Mouse (Mus musculus) embryo, embryonic 11.5 days (tissue): Measurements from ENCODE around the gene Gps2.
"Not testable (repeated sequence)": the region's sequence is repeated elsewhere in the genome, so short reads cannot be mapped to it uniquely, and the experiment has no call there.

Experiments
- DNase-seq: peaks from one replicate; pipeline ENCODE4 v3.0.0-alpha.2; 2012; ENCODE audit warnings: low read depth, low spot score

The Gps2 gene

DNA sequence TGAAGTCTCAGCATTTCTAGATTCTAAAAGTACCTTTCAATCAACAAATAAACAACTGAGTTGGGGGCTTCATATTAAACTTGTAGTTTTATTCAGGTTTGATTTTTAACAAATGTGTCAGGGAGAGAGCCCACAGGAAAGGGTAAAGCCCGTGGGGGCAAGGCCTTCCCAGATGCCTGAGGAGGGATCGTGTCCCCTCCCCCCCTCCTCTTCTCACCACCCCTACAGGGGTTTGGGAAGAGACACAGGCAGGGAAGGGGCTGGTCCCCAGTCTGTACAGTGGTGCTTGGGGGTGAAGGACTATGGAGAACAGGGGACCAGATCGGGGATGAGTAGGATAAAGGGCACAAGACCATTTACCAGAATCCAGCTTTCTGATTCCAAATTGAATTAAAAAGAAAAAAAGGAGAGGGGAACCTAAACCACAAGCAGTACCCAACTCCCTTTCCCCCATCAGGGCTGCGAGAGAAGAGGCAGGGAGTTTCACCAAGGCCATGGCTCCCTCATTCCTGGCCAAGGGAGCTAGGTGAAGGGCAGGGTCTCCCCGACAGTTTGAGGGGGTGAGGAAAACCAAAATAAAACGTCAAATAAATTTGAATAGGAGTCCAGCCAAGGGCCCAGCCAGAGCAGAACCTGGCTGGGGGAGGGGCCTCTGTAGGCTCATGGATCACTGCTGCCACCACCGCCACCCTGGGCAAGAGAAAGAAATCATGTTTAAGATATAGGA is 3.1 kb downstream of the Gps2 start:
- DNase-seq, result not testable (repeated sequence)

DNA sequence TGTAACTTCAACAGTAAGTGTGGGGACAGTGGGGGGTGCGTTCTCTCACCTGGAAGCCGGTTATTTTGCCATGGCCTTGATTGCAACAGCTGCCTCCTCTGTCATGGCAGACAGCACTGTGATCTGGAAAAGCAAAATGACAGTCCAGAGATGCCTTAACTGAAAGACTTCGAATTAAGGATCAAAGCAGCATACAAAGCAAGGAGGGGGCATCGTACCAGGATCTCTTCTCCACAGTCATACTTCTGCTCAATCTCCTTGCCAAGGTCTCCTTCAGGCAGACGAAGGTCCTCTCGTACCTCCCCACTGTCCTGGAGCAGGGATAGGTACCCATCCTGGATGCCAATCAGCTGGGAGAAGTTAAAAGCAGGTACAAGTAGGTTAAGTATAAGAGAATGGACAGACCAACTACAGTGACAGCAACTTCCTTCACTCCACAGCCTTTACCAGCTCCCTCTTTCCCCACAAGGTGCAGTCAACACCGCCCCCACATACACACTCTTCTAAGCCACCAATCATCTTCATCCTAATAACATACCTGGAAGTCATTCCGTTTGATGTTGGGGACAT is 3.8 kb downstream of the Gps2 start:
- DNase-seq, result no peak

GRCm38 (mm10) chr11:69918118-69918517 is 4.4 kb downstream of the Gps2 start:
- no peak for DNase-seq

GRCm38 (mm10) chr11:69919053-69919452 is 5.4 kb downstream of the Gps2 start:
- DNase-seq, result no peak

- no peak for DNase-seq
Measured at GRCm38 (mm10) chr11:69919661-69920265, 6.1 kb downstream of the Gps2 start.

- no peak for DNase-seq
Measured at GRCm38 (mm10) chr11:69920266-69921031, 6.8 kb downstream of the Gps2 start.

DNA sequence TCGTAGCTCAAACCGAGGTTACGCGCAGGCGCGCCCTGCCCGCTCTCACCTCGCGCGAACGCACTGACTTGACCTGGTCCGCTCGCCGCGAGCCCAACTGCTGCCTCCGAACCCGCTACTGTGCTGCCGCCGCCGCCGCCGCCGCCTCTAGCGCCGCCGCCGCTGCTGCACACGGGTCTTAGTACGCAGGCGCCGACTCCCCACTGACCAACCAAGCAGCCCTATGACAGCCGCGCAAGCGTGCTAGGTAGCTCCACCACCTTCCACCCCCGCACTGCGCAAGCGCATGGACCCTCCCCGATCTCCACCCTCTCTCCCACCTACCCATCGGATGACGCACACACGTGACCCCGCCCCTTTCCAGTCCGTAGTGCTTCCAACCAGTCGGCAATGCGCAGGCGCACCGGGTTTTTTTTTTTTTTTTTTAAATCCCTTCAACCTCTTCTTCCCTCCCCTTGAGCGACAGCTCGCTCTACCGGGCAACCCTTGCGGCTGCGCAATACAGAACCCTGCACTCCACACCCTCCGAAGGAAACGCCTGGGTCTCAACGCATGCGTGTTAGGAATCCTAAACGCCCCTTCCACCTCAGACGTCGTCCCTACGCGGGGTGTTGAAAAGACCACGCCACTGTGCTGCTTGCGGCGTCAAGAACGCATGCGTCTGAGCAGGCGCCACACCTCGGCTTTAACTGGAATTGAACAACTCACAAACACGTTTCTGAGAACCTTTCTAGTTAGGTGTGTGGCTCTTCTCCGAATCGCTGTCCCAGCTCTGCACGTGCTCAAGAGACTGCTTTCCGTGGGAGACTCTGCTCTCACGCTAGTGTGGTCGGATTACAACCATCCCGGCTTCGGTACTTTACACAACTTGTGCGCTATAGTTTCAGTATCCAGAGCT is 7.7 kb downstream of the Gps2 start, which contains the start of gene Eif5a:
Gene Eif5a (minus strand): TSS at position 845 of the 898 bp plus-strand sequence.
- DNase-seq, result peak; percentile 100

DNA sequence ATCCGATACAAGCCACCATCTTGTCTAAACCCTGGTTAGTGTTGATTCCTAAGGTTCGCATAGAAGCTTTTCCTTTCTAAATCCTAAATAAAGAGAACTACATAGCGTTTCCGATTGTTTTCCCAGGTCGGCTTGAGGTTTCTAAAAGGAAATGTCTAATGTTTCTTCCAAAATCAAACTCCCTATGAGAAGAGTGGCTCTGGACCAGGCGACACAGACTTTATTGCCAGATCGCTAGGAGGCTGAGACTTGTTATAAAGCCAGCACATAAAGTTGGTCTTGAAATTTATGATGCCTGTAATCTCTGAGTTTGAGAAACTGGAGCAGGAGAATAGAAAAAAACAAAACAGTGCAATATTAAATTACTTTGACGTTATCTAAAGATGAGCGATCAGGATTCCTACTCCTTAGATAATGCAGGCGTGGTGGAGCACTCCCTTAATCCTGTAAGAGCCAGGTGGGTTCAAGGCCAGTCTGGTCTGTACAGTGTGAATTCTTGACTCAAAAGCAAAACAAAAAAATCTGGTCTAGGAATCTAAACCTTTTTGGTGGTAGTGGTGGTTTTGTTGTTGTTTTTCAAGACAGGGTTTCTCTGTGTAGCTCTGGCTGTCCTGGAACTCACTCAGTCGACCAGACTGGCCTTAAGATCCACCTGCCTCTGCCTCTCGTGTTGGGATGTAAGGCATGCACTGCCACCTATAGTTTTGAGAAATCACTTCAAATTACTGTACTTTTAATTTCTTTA is 8.5 kb downstream of the Gps2 start:
- DNase-seq, result no peak

- no peak for DNase-seq
Measured at GRCm38 (mm10) chr11:69922796-69923195, 9.1 kb downstream of the Gps2 start.

GRCm38 (mm10) chr11:69927501-69927900 is 13.8 kb downstream of the Gps2 start:
- DNase-seq, result no peak

DNA sequence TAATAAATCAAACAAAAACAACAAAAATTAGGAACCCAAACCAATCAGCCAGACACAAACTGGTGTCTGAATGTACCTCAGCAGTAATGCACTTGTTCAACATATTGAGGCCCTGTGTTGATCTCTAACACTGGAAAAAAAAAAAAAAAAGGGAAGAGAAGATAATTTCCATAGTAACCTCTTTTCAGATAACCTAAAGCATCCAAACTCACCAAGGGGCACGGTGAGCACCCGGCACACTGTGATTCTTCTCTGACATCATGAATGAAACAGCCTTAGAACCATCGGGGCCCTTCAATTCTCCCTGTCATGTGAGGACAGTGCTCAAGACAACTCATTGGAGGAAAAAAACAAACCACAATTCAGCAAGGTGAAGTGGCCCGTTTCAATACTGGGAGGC is 16.0 kb downstream of the Gps2 start:
- DNase-seq, result no peak

DNA sequence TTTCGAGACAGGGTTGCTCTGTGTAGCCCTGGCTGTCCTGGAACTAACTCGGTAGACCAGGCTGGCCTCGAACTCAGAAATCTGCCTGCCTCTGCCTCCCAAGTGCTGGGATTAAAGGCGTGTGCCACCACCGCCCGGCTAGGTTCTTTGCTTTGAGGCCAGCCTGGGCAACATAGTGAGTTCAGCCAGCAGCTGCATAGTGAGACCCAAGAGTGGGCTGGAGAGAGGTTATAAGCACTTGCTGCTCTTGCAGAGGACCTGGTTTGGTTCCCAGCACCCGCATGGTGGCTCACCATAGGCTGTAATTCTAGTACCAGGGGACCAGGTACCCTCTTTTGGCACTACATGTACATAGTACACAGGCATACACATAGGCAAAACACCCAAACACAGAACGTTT is 16.5 kb downstream of the Gps2 start:
- not testable (repeated sequence) for DNase-seq

- DNase-seq, result no peak
Measured at GRCm38 (mm10) chr11:69930967-69931537, 17.4 kb downstream of the Gps2 start.

GRCm38 (mm10) chr11:69931769-69932168 is 18.1 kb downstream of the Gps2 start:
- no peak for DNase-seq

GRCm38 (mm10) chr11:69932254-69932653 is 18.6 kb downstream of the Gps2 start:
- no peak for DNase-seq

- DNase-seq, result no peak
Measured at GRCm38 (mm10) chr11:69933066-69933465, 19.4 kb downstream of the Gps2 start.

DNA sequence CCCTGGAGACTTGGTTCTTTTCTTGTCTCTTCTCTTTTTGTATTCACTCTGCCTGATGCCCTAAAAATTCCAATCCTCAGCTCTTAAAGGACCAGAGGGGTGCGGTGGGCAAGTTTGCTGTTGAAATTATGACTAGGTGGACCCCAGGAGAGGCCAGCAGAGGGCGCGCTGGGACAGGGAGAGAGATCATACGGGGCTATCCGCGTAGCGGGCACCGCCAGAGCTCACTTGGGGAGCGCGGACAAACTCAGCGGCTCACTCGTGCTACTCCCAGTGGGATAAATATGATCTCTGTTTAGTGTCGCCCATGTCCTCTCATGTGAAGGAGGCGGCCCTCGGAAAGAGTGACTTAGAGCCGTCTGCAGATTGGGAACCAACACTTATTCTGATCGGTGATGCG is 20.5 kb downstream of the Gps2 start:
- DNase-seq, result peak; percentile 89

DNA sequence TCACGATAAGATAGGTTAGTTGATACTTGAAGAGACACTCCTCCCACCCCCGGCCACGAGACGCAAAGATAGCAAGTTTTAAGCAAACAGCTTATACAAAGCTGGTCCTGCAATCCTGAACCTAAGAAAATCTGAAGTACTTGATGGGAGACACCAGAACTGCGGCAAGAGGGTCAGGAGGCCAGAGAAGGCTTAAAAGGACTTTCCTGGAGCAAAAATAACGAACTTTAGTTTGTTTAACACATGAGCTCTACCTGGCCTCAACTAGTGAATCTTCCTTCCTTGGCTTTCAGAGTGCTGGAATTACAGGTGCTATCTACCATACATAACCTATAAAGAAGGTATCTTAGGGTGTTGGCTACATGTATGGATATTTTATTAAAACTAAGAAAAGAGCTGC is 21.0 kb downstream of the Gps2 start:
- no peak for DNase-seq

GRCm38 (mm10) chr11:69935137-69935879 is 21.6 kb downstream of the Gps2 start, which contains the start of gene Ybx2:
Ybx2 (plus strand) TSS chr11:69935796.
- DNase-seq, result peak; percentile 84
